Mouse (Mus musculus) lung, postnatal 0 days (tissue): ENCODE data around the gene Acvr2b.

ENCODE experiments used
- CTCF ChIP-seq: IDR thresholded peaks from 2 replicates; pipeline ENCODE4 v1.5.1; 2016; ENCODE audit warnings: antibody characterized with exemption, mild to moderate bottlenecking
- EP300 ChIP-seq: IDR thresholded peaks from 2 replicates; pipeline ENCODE4 v1.6.1; 2016; ENCODE audit warnings: antibody characterized with exemption, mild to moderate bottlenecking, control low read depth

DNA sequence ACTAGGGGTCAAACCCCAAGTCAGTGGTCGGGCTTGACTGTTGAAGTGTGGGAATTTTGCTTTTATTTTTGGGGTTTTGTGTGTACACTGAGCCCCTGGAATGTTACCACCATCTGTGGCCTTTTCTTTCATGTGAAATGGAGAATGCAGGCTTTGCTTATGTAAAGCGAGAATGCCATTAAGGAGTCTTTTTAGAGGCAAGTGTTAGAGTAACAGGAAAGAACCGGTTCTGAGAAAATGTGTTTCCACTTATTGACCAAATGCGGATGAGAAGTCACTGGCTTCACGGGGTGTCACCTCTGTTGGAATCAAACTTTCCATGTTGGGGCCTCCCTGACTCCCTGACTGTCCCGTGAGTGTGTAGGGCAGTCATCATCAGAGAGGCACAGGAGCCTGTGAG is 26.4 kb upstream of the Acvr2b start:
- TF ChIP-seq CTCF (no peak), EP300 (no peak)
